In genomic region chr2:26535517-26536045, GRCm38 (mm10) we compare ENCODE assay signal across 10 mouse cellular contexts. TPM values are rescaled to one million over a fixed set of nuclear protein-coding genes. Genes with fewer than 3 reads are reported as not detected.
DNase-seq lines count a peak whose midpoint lies in the region; ATAC-seq lines count a peak whose summit lies in the region.
"Had no signal": no experiment of that assay in that cellular context is flagged by ENCODE, and none has a peak within 500 bp of the region (broad histone marks: within the 10 kb centered on the region; RNA-seq: fewer than 3 reads in every experiment).

No protein-coding gene starts in this region.

- H3K27me3 ChIP-seq in forebrain, embryonic 10.5 days (ENCODE audit: poor library complexity, severe bottlenecking): peaks cover 20% of the 10 kb centered on the region; the same call in 1 of the 2 replicates
- no peaks in the 10 kb centered on the region for H3K27me3 ChIP-seq in neural tube, embryonic 13.5 days
- no peaks in the 10 kb centered on the region for H3K27me3 ChIP-seq in kidney, embryonic 16.5 days (ENCODE audit: insufficient read depth, low read length)
- H3K27me3 ChIP-seq in kidney, embryonic 14.5 days (ENCODE audit: control insufficient read depth, insufficient read depth, low read length): no peaks in the 10 kb centered on the region
- H3K27me3 ChIP-seq in intestine, embryonic 16.5 days (replicated peaks; ENCODE audit: control insufficient read depth, insufficient read depth, low read length): no peaks in the 10 kb centered on the region

- 10% methylated on average over 4 of the region's 4 CpGs for WGBS in forebrain, embryonic 10.5 days
- WGBS in neural tube, embryonic 13.5 days: 18% methylated on average over 4 of the region's 4 CpGs
- 55% methylated on average over 4 of the region's 4 CpGs for WGBS in kidney, embryonic 16.5 days
- WGBS in kidney, embryonic 14.5 days: 55% methylated on average over 4 of the region's 4 CpGs
- 62% methylated on average over 4 of the region's 4 CpGs for WGBS in intestine, embryonic 16.5 days

- peak overlapping the region; percentile 5; the same call in 1 of the 2 replicates for H3K4me3 ChIP-seq in forebrain, embryonic 10.5 days
- no peak overlapping the region for H3K4me3 ChIP-seq in neural tube, embryonic 13.5 days
- H3K4me3 ChIP-seq in kidney, embryonic 16.5 days (ENCODE audit: low read length): no peak overlapping the region
- no peak overlapping the region for H3K4me3 ChIP-seq in kidney, embryonic 14.5 days (ENCODE audit: low read length)
- H3K4me3 ChIP-seq in intestine, embryonic 16.5 days (ENCODE audit: low read length): no peak overlapping the region

- H3K4me1 ChIP-seq in forebrain, embryonic 10.5 days: peaks cover 78% of the 10 kb centered on the region
- peaks cover 61% of the 10 kb centered on the region for H3K4me1 ChIP-seq in neural tube, embryonic 13.5 days (replicated peaks)
- H3K4me1 ChIP-seq in kidney, embryonic 16.5 days (ENCODE audit: insufficient read depth, low read length): peaks cover 15% of the 10 kb centered on the region; the same call in 1 of the 2 replicates
- H3K4me1 ChIP-seq in kidney, embryonic 14.5 days (ENCODE audit: control insufficient read depth, insufficient read depth, low read length): peaks cover 12% of the 10 kb centered on the region
- H3K4me1 ChIP-seq in intestine, embryonic 16.5 days (ENCODE audit: control insufficient read depth, insufficient read depth, low read length): no peaks in the 10 kb centered on the region; the same call in none of the 2 replicates

- peak overlapping the region; percentile 85 for H3K27ac ChIP-seq in forebrain, embryonic 10.5 days
- peak overlapping the region; percentile 85 for H3K27ac ChIP-seq in neural tube, embryonic 13.5 days (replicated peaks)
- H3K27ac ChIP-seq in kidney, embryonic 16.5 days (ENCODE audit: low read length): no peak overlapping the region
- H3K27ac ChIP-seq in kidney, embryonic 14.5 days (ENCODE audit: low read depth, low read length): no peak overlapping the region
- H3K27ac ChIP-seq in intestine, embryonic 16.5 days (ENCODE audit: low read length): no peak overlapping the region

- DNase-seq in cerebellum, adult 9-10 months: peak; percentile 19
- no peak for DNase-seq in cerebellum, postnatal 36 days
- peak; percentile 55 for DNase-seq in forebrain, embryonic 10.5 days (ENCODE audit: extremely low spot score, low spot score)
- DNase-seq in left cerebral cortex, adult 11 months (ENCODE audit: low spot score): peak; percentile 31
- DNase-seq: B cell, adult 2 months; lung, adult 2 months had no signal

- peak; percentile 68 for ATAC-seq in neural tube, embryonic 13.5 days (ENCODE audit: low read depth)
- no peak for ATAC-seq in kidney, embryonic 16.5 days (ENCODE audit: low FRiP score, low TSS enrichment)
- no peak for ATAC-seq in kidney, embryonic 14.5 days (ENCODE audit: low FRiP score, low TSS enrichment)
- ATAC-seq in intestine, embryonic 16.5 days: no peak

- no peak overlapping the region for H3K9ac ChIP-seq in neural tube, embryonic 13.5 days
- H3K9ac ChIP-seq in kidney, embryonic 16.5 days (replicated peaks; ENCODE audit: low read length): no peak overlapping the region
- no peak overlapping the region for H3K9ac ChIP-seq in kidney, embryonic 14.5 days (ENCODE audit: low read depth, low read length)
- no peak overlapping the region for H3K9ac ChIP-seq in intestine, embryonic 16.5 days (ENCODE audit: low read depth, low read length)

- no peaks in the 10 kb centered on the region for H3K36me3 ChIP-seq in forebrain, embryonic 10.5 days (replicated peaks)
- H3K36me3 ChIP-seq in neural tube, embryonic 13.5 days: no peaks in the 10 kb centered on the region
- H3K36me3 ChIP-seq in kidney, embryonic 16.5 days (ENCODE audit: insufficient read depth, low read length): no peaks in the 10 kb centered on the region
- no peaks in the 10 kb centered on the region for H3K36me3 ChIP-seq in kidney, embryonic 14.5 days (ENCODE audit: control insufficient read depth, insufficient read depth, low read length)
- no peaks in the 10 kb centered on the region for H3K36me3 ChIP-seq in intestine, embryonic 16.5 days (ENCODE audit: control insufficient read depth, insufficient read depth, low read length)

- H3K4me2 ChIP-seq in neural tube, embryonic 13.5 days: no peak overlapping the region
- H3K4me2 ChIP-seq in kidney, embryonic 16.5 days (replicated peaks; ENCODE audit: low read depth, low read length): no peak overlapping the region
- H3K4me2 ChIP-seq in kidney, embryonic 14.5 days (replicated peaks; ENCODE audit: low read depth, low read length): no peak overlapping the region
- no peak overlapping the region for H3K4me2 ChIP-seq in intestine, embryonic 16.5 days (ENCODE audit: low read depth, low read length)

- H3K9me3 ChIP-seq in forebrain, embryonic 10.5 days: no peaks in the 10 kb centered on the region
- H3K9me3 ChIP-seq in neural tube, embryonic 13.5 days: no peaks in the 10 kb centered on the region
- no peaks in the 10 kb centered on the region for H3K9me3 ChIP-seq in kidney, embryonic 16.5 days (ENCODE audit: low read length)
- no peaks in the 10 kb centered on the region for H3K9me3 ChIP-seq in kidney, embryonic 14.5 days (ENCODE audit: control insufficient read depth, low read length)
- no peaks in the 10 kb centered on the region for H3K9me3 ChIP-seq in intestine, embryonic 16.5 days (ENCODE audit: control insufficient read depth, low read length)

RNA-seq across cellular contexts. Expression of gene Notch1, which starts 19.1 kb away (rescaled TPM):
- polyA plus RNA-seq in forebrain, embryonic 10.5 days (2016; fragmentation: Nextera tagmentation; extraction: Ambion mirVana): 25.4 and 26.7 TPM in 2 replicates
- polyA plus RNA-seq in neural tube, embryonic 13.5 days (2015; fragmentation: Nextera tagmentation; extraction: Ambion mirVana): 19.3 and 20.5 TPM in 2 replicates
- polyA plus RNA-seq in kidney, embryonic 16.5 days (2015; fragmentation: Nextera tagmentation; extraction: Ambion mirVana): 23.7 and 27.0 TPM in 2 replicates
- 33.4 and 45.1 TPM in 2 replicates for polyA plus RNA-seq in kidney, embryonic 14.5 days (2014; fragmentation: Nextera tagmentation; extraction: Ambion mirVana)
- polyA plus RNA-seq in intestine, embryonic 16.5 days (2015; fragmentation: Nextera tagmentation; extraction: Ambion mirVana): 7.4 and 8.4 TPM in 2 replicates

RNA-seq across cellular contexts. Expression of gene Egfl7, which starts 44.2 kb away (rescaled TPM):
- polyA plus RNA-seq in forebrain, embryonic 10.5 days (2016; fragmentation: Nextera tagmentation; extraction: Ambion mirVana): 89.9 and 96.4 TPM in 2 replicates
- 78.3 and 82.0 TPM in 2 replicates for polyA plus RNA-seq in neural tube, embryonic 13.5 days (2015; fragmentation: Nextera tagmentation; extraction: Ambion mirVana)
- polyA plus RNA-seq in kidney, embryonic 16.5 days (2015; fragmentation: Nextera tagmentation; extraction: Ambion mirVana): 257 and 266 TPM in 2 replicates
- polyA plus RNA-seq in kidney, embryonic 14.5 days (2014; fragmentation: Nextera tagmentation; extraction: Ambion mirVana): 172 and 194 TPM in 2 replicates
- polyA plus RNA-seq in intestine, embryonic 16.5 days (2015; fragmentation: Nextera tagmentation; extraction: Ambion mirVana): 110 and 118 TPM in 2 replicates

RNA-seq across cellular contexts. Expression of gene Gm20532, which starts 50.9 kb away (rescaled TPM):
- polyA plus RNA-seq in forebrain, embryonic 10.5 days (2016; fragmentation: Nextera tagmentation; extraction: Ambion mirVana): not detected in 2 replicates
- polyA plus RNA-seq in neural tube, embryonic 13.5 days (2015; fragmentation: Nextera tagmentation; extraction: Ambion mirVana): not detected in 2 replicates
- polyA plus RNA-seq in kidney, embryonic 16.5 days (2015; fragmentation: Nextera tagmentation; extraction: Ambion mirVana): not detected in 2 replicates
- polyA plus RNA-seq in kidney, embryonic 14.5 days (2014; fragmentation: Nextera tagmentation; extraction: Ambion mirVana): not detected in 2 replicates
- not detected in 2 replicates for polyA plus RNA-seq in intestine, embryonic 16.5 days (2015; fragmentation: Nextera tagmentation; extraction: Ambion mirVana)
- polyA plus RNA-seq: lung, adult 2 months had no signal

Comparison
In these comparisons a context has a peak if more than half of its experiments do, and no peak if none do; other contexts are left out.
1. DNase-seq: peak in cerebellum, adult 9-10 months (single experiment), forebrain, embryonic 10.5 days (single experiment) and left cerebral cortex, adult 11 months (single experiment); none in cerebellum, postnatal 36 days (0 of 2).
2. H3K27ac ChIP-seq: peak in forebrain, embryonic 10.5 days (single experiment) and neural tube, embryonic 13.5 days (single experiment); none in kidney, embryonic 16.5 days (single experiment), kidney, embryonic 14.5 days (single experiment) and intestine, embryonic 16.5 days (single experiment).